Mouse (Mus musculus) hindbrain, embryonic 13.5 days (tissue): ENCODE results near the gene Abcg4. TPM values are rescaled to one million over a fixed set of nuclear protein-coding genes. Genes with fewer than 3 reads are reported as not detected.

Experiments used
- ATAC-seq: fragments of 200-750 bp; cut with Nextera tagmentation; 2 replicates; pipeline ENCODE4 v1.8.0; 2017; ENCODE audit warnings: moderate TSS enrichment; ENCODE audit not compliant: low FRiP score
- H3K27ac ChIP-seq: fragments of 300-500 bp; sonication (generic); 2 replicates; pipeline ENCODE4 v1.5.1; 2015; ENCODE audit warnings: inconsistent platforms, mild to moderate bottlenecking, moderate library complexity
- H3K27me3 ChIP-seq: fragments of 300-500 bp; sonication (generic); 2 replicates; pipeline ENCODE4 v1.6.1; 2015; ENCODE audit warnings: mild to moderate bottlenecking, inconsistent platforms
- H3K36me3 ChIP-seq: fragments of 300-500 bp; sonication (generic); 2 replicates; pipeline ENCODE4 v1.6.1; 2015; ENCODE audit warnings: mild to moderate bottlenecking, inconsistent platforms
- H3K4me1 ChIP-seq: fragments of 300-500 bp; sonication (generic); replicated peaks from 2 replicates; pipeline ENCODE4 v1.6.1; 2015; ENCODE audit warnings: inconsistent platforms
- H3K4me2 ChIP-seq: fragments of 300-500 bp; sonication (generic); 2 replicates; pipeline ENCODE4 v1.6.1; 2015; ENCODE audit warnings: inconsistent platforms, mild to moderate bottlenecking, moderate library complexity
- H3K4me3 ChIP-seq: fragments of 300-500 bp; sonication (generic); 2 replicates; pipeline ENCODE4 v1.5.1; 2015; ENCODE audit warnings: mild to moderate bottlenecking, inconsistent platforms
- H3K9ac ChIP-seq: fragments of 300-500 bp; sonication (generic); 2 replicates; pipeline ENCODE4 v1.6.1; 2015; ENCODE audit warnings: mild to moderate bottlenecking, inconsistent platforms
- H3K9me3 ChIP-seq: fragments of 300-500 bp; sonication (generic); 2 replicates; pipeline ENCODE4 v1.6.1; 2016; ENCODE audit warnings: inconsistent platforms
- WGBS: fragments of 180-500 bp; shearing (Covaris S2); methylation state at CpG from one replicate; pipeline ENCODE4 v1.1.7; 2015; 5-methylcytosine and 5-hydroxymethylcytosine counted together
- polyA plus RNA-seq: library from polyadenylated mRNA; unstranded; fragments of >200 nt; fragmentation: Nextera tagmentation; extraction: Ambion mirVana; gene quantifications from 2 replicates; pipeline ENCODE4 v1.2.1, GENCODE M21; 2015

Abcg4 gene
- polyA plus RNA-seq, 1 experiment from 2014 or later, result 18.0 TPM

DNA sequence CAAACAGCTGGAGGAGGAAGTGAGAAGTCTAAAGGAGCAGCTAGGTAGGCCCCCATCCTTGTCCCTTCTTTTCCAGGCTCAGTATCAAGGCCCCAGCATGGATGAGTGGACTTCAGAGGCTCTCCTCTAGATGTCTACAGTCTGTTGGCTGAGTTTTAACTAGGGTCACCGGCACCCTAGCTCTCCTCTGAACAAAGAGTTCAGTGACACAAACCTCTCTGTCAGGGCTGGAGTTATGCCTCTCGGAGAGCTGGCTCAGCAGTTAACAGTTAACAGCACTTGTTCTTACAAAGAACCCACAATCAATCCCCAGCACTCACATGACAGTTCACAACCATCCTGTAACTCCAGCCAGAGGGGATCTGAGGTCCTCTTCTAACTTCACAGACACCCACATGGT, 44.8 kb downstream of the Abcg4 start:
- no peaks in the 10 kb centered on the region for H3K9me3 ChIP-seq
- H3K9ac ChIP-seq, result no peak overlapping the region
- H3K27ac ChIP-seq, result no peak overlapping the region
- H3K4me1 ChIP-seq, result no peaks in the 10 kb centered on the region
- H3K36me3 ChIP-seq, result no peaks in the 10 kb centered on the region
- no peak overlapping the region for H3K4me3 ChIP-seq
- no peak overlapping the region for H3K4me2 ChIP-seq
- H3K27me3 ChIP-seq, result 0 out of 2 replicates have a peak, but pooled peaks cover 10% of the 10 kb centered on the region
- no peak for ATAC-seq
- WGBS, result 51% methylated on average over 2 of the region's 2 CpGs

GRCm38 (mm10) chr9:44241418-44241817, 47.0 kb downstream of the Abcg4 start:
- no peak for ATAC-seq
- Histone ChIP-seq H3K4me1 (no peaks in the 10 kb centered on the region), H3K4me3 (no peak overlapping the region), H3K27me3 (no peaks in the 10 kb centered on the region), H3K27ac (no peak overlapping the region), H3K9me3 (no peaks in the 10 kb centered on the region), H3K4me2 (no peak overlapping the region), H3K36me3 (no peaks in the 10 kb centered on the region), H3K9ac (no peak overlapping the region)
- WGBS, result 79% methylated on average over 9 of the region's 9 CpGs

- H3K27me3 ChIP-seq, result no peaks in the 10 kb centered on the region
- no peaks in the 10 kb centered on the region for H3K9me3 ChIP-seq
- H3K27ac ChIP-seq, result no peak overlapping the region
- no peak overlapping the region for H3K9ac ChIP-seq
- 39% methylated on average over 5 of the region's 5 CpGs for WGBS
- H3K36me3 ChIP-seq, result no peaks in the 10 kb centered on the region
- no peaks in the 10 kb centered on the region for H3K4me1 ChIP-seq
- no peak overlapping the region for H3K4me2 ChIP-seq
- ATAC-seq, result no peak
- no peak overlapping the region for H3K4me3 ChIP-seq
Measured at GRCm38 (mm10) chr9:44240911-44241310, 47.5 kb downstream of the Abcg4 start.

DNA sequence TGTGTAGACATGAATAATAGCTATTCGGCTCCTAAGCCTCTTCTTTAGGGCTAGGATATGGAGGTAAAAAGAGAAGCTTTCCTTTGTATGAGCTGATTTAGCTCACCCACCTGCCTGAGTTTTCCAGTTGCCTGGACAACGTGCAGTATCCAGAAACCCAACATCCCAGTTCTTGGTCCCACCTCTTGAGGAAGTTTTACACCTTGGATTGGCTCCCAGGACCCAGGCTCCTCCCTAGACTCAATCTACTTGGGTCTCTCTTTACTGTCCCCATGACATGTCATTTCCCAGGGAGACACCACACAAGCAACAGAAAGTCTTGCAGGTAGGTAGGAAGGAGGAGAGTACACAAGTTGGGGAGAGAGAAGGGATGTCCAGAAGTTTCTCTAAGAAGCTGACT, 48.0 kb downstream of the Abcg4 start, which contains the start of gene Ccdc153:
Gene Ccdc153, plus strand, starts transcription at position 278 of the 400 bp plus-strand sequence.
- no peaks in the 10 kb centered on the region for H3K9me3 ChIP-seq
- no peak within 1 kb of the TSS for H3K27ac ChIP-seq
- ATAC-seq, result no peak
- H3K9ac ChIP-seq, result no peak within 1 kb of the TSS
- no peaks in the 10 kb centered on the region for H3K27me3 ChIP-seq
- no peaks in the 10 kb centered on the region for H3K4me1 ChIP-seq
- WGBS, result 62% methylated on average over 2 of the region's 2 CpGs
- no peak within 1 kb of the TSS for H3K4me3 ChIP-seq
- H3K4me2 ChIP-seq, result no peak within 1 kb of the TSS
- H3K36me3 ChIP-seq, result no peaks in the 10 kb centered on the region

DNA sequence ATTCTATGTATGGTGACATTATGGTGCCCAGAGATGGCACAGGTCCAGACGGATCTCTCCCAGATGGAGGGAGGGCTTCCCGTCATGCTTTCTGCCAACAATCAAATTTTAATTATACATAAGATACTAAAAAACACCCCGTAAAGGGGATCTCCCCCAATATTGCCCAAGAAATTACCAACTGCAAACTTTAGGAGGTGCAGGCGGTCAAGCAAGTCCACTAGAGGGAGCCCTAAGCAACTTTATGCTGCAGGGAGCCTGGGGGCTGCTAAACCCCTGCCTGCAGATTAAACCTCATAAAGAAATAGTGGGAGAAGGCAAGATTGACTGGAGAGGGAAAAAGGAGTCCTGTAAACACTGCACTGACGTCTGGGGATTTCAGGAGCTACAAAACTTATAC, 49.0 kb downstream of the Abcg4 start:
- 14% methylated on average over 5 of the region's 5 CpGs for WGBS
- Histone ChIP-seq H3K36me3 (no peaks in the 10 kb centered on the region), H3K9me3 (no peaks in the 10 kb centered on the region), H3K4me1 (no peaks in the 10 kb centered on the region), H3K27me3 (no peaks in the 10 kb centered on the region), H3K9ac (no peak overlapping the region), H3K4me2 (no peak overlapping the region), H3K27ac (no peak overlapping the region), H3K4me3 (no peak overlapping the region)
- ATAC-seq, result no peak

DNA sequence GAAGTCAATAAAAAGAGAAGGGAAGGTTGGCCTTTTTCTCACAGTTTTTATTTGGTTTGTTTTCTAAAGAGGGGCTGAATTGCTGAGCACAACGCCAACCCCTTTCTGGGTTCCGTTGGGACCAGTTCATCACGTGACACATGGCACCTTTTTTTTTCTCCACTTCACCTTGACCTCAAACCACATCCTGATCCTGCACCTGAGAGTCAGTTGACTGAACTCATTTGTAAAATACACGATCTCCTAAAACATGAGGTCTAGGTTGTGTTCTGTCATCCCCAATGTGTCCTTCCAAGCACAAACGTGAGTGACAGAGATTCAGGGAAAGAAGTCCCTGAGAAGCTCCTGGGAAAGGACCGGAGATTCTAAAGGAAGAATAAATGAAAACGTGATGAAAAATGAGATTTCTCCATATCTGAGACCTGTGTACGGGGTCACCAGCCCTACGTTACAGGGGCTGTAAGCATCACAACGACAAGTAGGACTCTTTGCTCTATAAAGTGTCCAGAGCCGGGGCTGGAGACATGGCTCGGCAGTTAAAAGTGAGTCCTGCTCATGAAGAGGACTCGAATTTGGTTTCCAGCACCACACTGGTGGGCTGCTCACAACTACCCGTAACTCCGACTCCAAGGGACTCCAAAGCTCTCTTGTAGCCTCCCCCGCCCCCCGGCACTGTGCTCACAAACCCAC, 49.8 kb downstream of the Abcg4 start:
- Histone ChIP-seq H3K9ac (no peak overlapping the region), H3K27me3 (no peaks in the 10 kb centered on the region), H3K4me2 (no peak overlapping the region), H3K27ac (no peak overlapping the region), H3K9me3 (no peaks in the 10 kb centered on the region), H3K4me3 (no peak overlapping the region), H3K36me3 (no peaks in the 10 kb centered on the region), H3K4me1 (no peaks in the 10 kb centered on the region)
- WGBS, result 81% methylated on average over 17 of the region's 17 CpGs
- no peak for ATAC-seq

GRCm38 (mm10) chr9:44237128-44237527, 51.3 kb downstream of the Abcg4 start:
- no peak for ATAC-seq
- no peaks in the 10 kb centered on the region for H3K36me3 ChIP-seq
- no peak overlapping the region for H3K27ac ChIP-seq
- H3K27me3 ChIP-seq, result no peaks in the 10 kb centered on the region
- H3K4me1 ChIP-seq, result peaks cover 8% of the 10 kb centered on the region
- H3K4me2 ChIP-seq, result no peak overlapping the region
- WGBS, result 82% methylated on average over 4 of the region's 4 CpGs
- H3K9ac ChIP-seq, result no peak overlapping the region
- no peak overlapping the region for H3K4me3 ChIP-seq
- H3K9me3 ChIP-seq, result no peaks in the 10 kb centered on the region

- Histone ChIP-seq H3K4me1 (peaks cover 13% of the 10 kb centered on the region), H3K27me3 (no peaks in the 10 kb centered on the region), H3K9me3 (no peaks in the 10 kb centered on the region), H3K4me2 (no peak overlapping the region), H3K36me3 (no peaks in the 10 kb centered on the region), H3K27ac (no peak overlapping the region), H3K4me3 (no peak overlapping the region), H3K9ac (no peak overlapping the region)
- no peak for ATAC-seq
- 52% methylated on average over 4 of the region's 4 CpGs for WGBS
Measured at GRCm38 (mm10) chr9:44236601-44237000, 51.8 kb downstream of the Abcg4 start.

GRCm38 (mm10) chr9:44234479-44235427, 53.7 kb downstream of the Abcg4 start:
- Histone ChIP-seq H3K9me3 (no peaks in the 10 kb centered on the region), H3K27ac (peak overlapping the region; percentile 97; the same call in 1 of the 2 replicates), H3K4me2 (peak overlapping the region; percentile 52), H3K27me3 (no peaks in the 10 kb centered on the region), H3K4me3 (peak overlapping the region; percentile 67), H3K4me1 (peaks cover 24% of the 10 kb centered on the region), H3K36me3 (no peaks in the 10 kb centered on the region), H3K9ac (0 out of 2 replicates have a peak overlapping the region, but pooled peaks have one; percentile 24)
- peak; percentile 55 for ATAC-seq
- 26% methylated on average over 19 of the region's 19 CpGs for WGBS

DNA sequence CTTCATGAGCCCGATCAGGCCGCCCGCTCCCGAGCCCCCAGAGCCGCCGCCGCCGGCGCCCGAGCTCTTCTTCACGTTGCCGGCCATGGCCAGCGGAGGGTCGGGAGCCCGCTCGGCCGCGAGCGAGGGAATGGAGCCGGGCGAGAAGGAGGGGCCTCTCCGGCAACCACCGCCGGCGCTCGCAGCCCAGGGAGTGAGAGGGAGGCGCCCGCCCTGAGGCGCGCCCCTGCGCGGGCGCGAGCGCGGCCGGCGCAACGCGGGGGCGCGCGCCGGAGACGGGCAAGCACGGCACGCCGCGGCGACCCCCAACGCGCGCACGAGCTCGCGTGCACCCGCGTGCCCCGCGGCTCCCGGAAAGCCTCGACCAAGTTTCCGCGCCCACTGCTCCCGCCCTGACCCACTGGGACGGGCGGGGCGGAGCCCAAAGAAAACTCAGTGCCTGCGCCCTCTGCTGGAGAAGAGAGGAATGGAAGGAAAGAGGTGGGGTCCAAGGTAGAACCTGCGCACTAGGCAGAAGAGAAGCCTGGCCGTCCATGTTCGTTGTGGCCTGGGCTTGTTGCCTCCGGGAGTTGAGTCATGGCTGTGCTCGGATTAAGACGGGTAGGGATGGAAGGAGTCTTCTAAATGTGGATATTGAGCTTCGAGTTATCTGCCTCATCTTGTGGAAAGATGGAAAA, 54.5 kb downstream of the Abcg4 start, which contains the start of gene Cbl:
Gene Cbl, minus strand, starts transcription at position 248 of the 677 bp plus-strand sequence.
- Histone ChIP-seq H3K27me3 (no peaks in the 10 kb centered on the region), H3K36me3 (no peaks in the 10 kb centered on the region), H3K9me3 (no peaks in the 10 kb centered on the region), H3K4me1 (peaks cover 28% of the 10 kb centered on the region), H3K27ac (peak within 1 kb of the TSS; percentile 97), H3K4me2 (peak within 1 kb of the TSS; percentile 80), H3K4me3 (peak within 1 kb of the TSS; percentile 67), H3K9ac (peak within 1 kb of the TSS; percentile 84)
- peak; percentile 94 for ATAC-seq
- under 1% methylated on average over 76 of the region's 76 CpGs for WGBS

- H3K36me3 ChIP-seq, result no peaks in the 10 kb centered on the region
- under 1% methylated on average over 40 of the region's 40 CpGs for WGBS
- no peaks in the 10 kb centered on the region for H3K9me3 ChIP-seq
- H3K4me1 ChIP-seq, result peaks cover 28% of the 10 kb centered on the region
- peak overlapping the region; percentile 67 for H3K4me3 ChIP-seq
- peak overlapping the region; percentile 97 for H3K27ac ChIP-seq
- H3K4me2 ChIP-seq, result peak overlapping the region; percentile 80
- no peaks in the 10 kb centered on the region for H3K27me3 ChIP-seq
- H3K9ac ChIP-seq, result peak overlapping the region; percentile 84
- peak; percentile 85 for ATAC-seq
Measured at GRCm38 (mm10) chr9:44233021-44233801, 55.2 kb downstream of the Abcg4 start.
